Mouse (Mus musculus) lung, postnatal 0 days (tissue): ENCODE data around the gene Pfn1. TPM values are rescaled to one million over a fixed set of nuclear protein-coding genes. Genes with fewer than 3 reads are reported as not detected.

Experiments used
- ATAC-seq: fragments of 200-750 bp; cut with Nextera tagmentation; 2 replicates; pipeline ENCODE4 v1.8.0; 2017; ENCODE audit warnings: moderate library complexity
- DNase-seq: peaks from one replicate; pipeline ENCODE4 v3.0.0-alpha.2; 2016; ENCODE audit warnings: low spot score
- H3K27ac ChIP-seq: fragments of 300-500 bp; sonication (generic); 2 replicates; pipeline ENCODE4 v1.5.1; 2014; ENCODE audit warnings: antibody characterized with exemption, mild to moderate bottlenecking, low read length, mixed read lengths
- H3K27me3 ChIP-seq: fragments of 300-500 bp; sonication (generic); replicated peaks from 2 replicates; pipeline ENCODE4 v1.6.1; 2014; ENCODE audit warnings: low read length, mixed read lengths; ENCODE audit not compliant: insufficient read depth
- H3K36me3 ChIP-seq: fragments of 300-500 bp; sonication (generic); 2 replicates; pipeline ENCODE4 v1.6.1; 2014; ENCODE audit warnings: low read length, mixed read lengths; ENCODE audit not compliant: insufficient read depth
- H3K4me1 ChIP-seq: fragments of 300-500 bp; sonication (generic); 2 replicates; pipeline ENCODE4 v1.6.1; 2014; ENCODE audit warnings: antibody characterized with exemption, low read depth, low read length, mixed read lengths; ENCODE audit not compliant: insufficient read depth
- H3K4me2 ChIP-seq: fragments of 300-500 bp; sonication (generic); replicated peaks from 2 replicates; pipeline ENCODE4 v1.6.1; 2014; ENCODE audit warnings: low read depth, mild to moderate bottlenecking, low read length, moderate library complexity, mixed read lengths
- H3K4me3 ChIP-seq: fragments of 300-500 bp; sonication (generic); 2 replicates; pipeline ENCODE4 v1.5.1; 2014; ENCODE audit warnings: low read depth, low read length
- H3K9ac ChIP-seq: fragments of 300-500 bp; sonication (generic); replicated peaks from 2 replicates; pipeline ENCODE4 v1.6.1; 2014; ENCODE audit warnings: low read depth, mild to moderate bottlenecking
- H3K9me3 ChIP-seq: fragments of 300-500 bp; sonication (generic); 2 replicates; pipeline ENCODE4 v1.6.1; 2016; ENCODE audit warnings: low read length, mixed read lengths
- CTCF ChIP-seq: IDR thresholded peaks from 2 replicates; pipeline ENCODE4 v1.5.1; 2016; ENCODE audit warnings: antibody characterized with exemption, mild to moderate bottlenecking
- EP300 ChIP-seq: IDR thresholded peaks from 2 replicates; pipeline ENCODE4 v1.6.1; 2016; ENCODE audit warnings: antibody characterized with exemption, mild to moderate bottlenecking, control low read depth
- WGBS: fragments of 180-500 bp; shearing (Covaris S2); extraction: QIAGEN DNeasy Blood & Tissue Kit; methylation state at CpG from one replicate; pipeline ENCODE4 v1.1.7; 2014; 5-methylcytosine and 5-hydroxymethylcytosine counted together
- polyA plus RNA-seq: library from polyadenylated mRNA; unstranded; fragments of >200 nt; fragmentation: Nextera tagmentation; extraction: Ambion mirVana; gene quantifications from 2 replicates; pipeline ENCODE4 v1.2.1, GENCODE M21; 2015

The Pfn1 gene
- polyA plus RNA-seq, 1 experiment from 2014 or later, result 1,206 TPM

- peaks cover 19% of the 10 kb centered on the region; the same call in 1 of the 2 replicates for H3K36me3 ChIP-seq
- peak; percentile 96 for ATAC-seq
- H3K9me3 ChIP-seq, result no peaks in the 10 kb centered on the region
Observed at GRCm38 (mm10) chr11:70699722-70700556, 45.5 kb upstream of the Pfn1 start, which contains the start of the genes Inca1 and Kif1c. TSS of gene Inca1 (minus strand) at chr11:70700155. TSS of gene Kif1c (plus strand) at chr11:70700548.

GRCm38 (mm10) chr11:70699051-70699450 is 44.6 kb upstream of the Pfn1 start:
- 76% methylated on average over 2 of the region's 2 CpGs for WGBS
- TF ChIP-seq EP300 (no peak), CTCF (no peak)
- DNase-seq (no peak), ATAC-seq (no peak)
- no peak overlapping the region for H3K4me3 ChIP-seq
- H3K36me3 ChIP-seq, result peaks cover 10% of the 10 kb centered on the region; the same call in 1 of the 2 replicates
- no peak overlapping the region; the same call in 1 of the 2 replicates for H3K4me2 ChIP-seq
- no peaks in the 10 kb centered on the region for H3K27me3 ChIP-seq
- H3K4me1 ChIP-seq, result peaks cover 15% of the 10 kb centered on the region; the same call in 1 of the 2 replicates
- H3K27ac ChIP-seq, result no peak overlapping the region
- H3K9me3 ChIP-seq, result no peaks in the 10 kb centered on the region
- no peak overlapping the region for H3K9ac ChIP-seq

More at GRCm38 (mm10) chr11:70699722-70700556, 45.5 kb upstream of the Pfn1 start, which contains the start of the genes Inca1 and Kif1c:
- peak within 1 kb of the TSS; percentile 95 for H3K27ac ChIP-seq
- TF ChIP-seq EP300 (no peak), CTCF (no peak)
- peak within 1 kb of the TSS; percentile 83 for H3K4me3 ChIP-seq
- peak within 1 kb of the TSS; percentile 83 for H3K9ac ChIP-seq
- 2% methylated on average over 62 of the region's 69 CpGs for WGBS
- H3K27me3 ChIP-seq, result no peaks in the 10 kb centered on the region
- peak; percentile 94 for DNase-seq
- peak within 1 kb of the TSS; percentile 93 for H3K4me2 ChIP-seq
- peaks cover 15% of the 10 kb centered on the region; the same call in 1 of the 2 replicates for H3K4me1 ChIP-seq

GRCm38 (mm10) chr11:70697376-70697775 is 42.9 kb upstream of the Pfn1 start:
- Histone ChIP-seq H3K36me3 (no peaks in the 10 kb centered on the region), H3K27ac (no peak overlapping the region), H3K9ac (no peak overlapping the region), H3K9me3 (no peaks in the 10 kb centered on the region), H3K27me3 (no peaks in the 10 kb centered on the region), H3K4me2 (no peak overlapping the region), H3K4me3 (no peak overlapping the region), H3K4me1 (peaks cover 11% of the 10 kb centered on the region; the same call in 1 of the 2 replicates)
- no peak for TF ChIP-seq EP300
- no peak for TF ChIP-seq CTCF
- ATAC-seq (no peak), DNase-seq (no peak)
- 68% methylated on average over 3 of the region's 3 CpGs for WGBS

GRCm38 (mm10) chr11:70693504-70693903 is 39.1 kb upstream of the Pfn1 start:
- ATAC-seq (no peak), DNase-seq (no peak)
- 72% methylated on average over 3 of the region's 3 CpGs for WGBS
- no peak overlapping the region for H3K4me2 ChIP-seq
- no peaks in the 10 kb centered on the region for H3K27me3 ChIP-seq
- H3K4me3 ChIP-seq, result no peak overlapping the region
- peaks cover 6% of the 10 kb centered on the region for H3K4me1 ChIP-seq
- H3K9ac ChIP-seq, result no peak overlapping the region
- no peak for TF ChIP-seq CTCF
- no peak for TF ChIP-seq EP300
- no peaks in the 10 kb centered on the region for H3K9me3 ChIP-seq
- H3K27ac ChIP-seq, result no peak overlapping the region
- H3K36me3 ChIP-seq, result no peaks in the 10 kb centered on the region

- Histone ChIP-seq H3K4me2 (no peak overlapping the region), H3K4me3 (no peak overlapping the region), H3K9me3 (no peaks in the 10 kb centered on the region), H3K4me1 (peaks cover 17% of the 10 kb centered on the region), H3K27ac (no peak overlapping the region), H3K9ac (0 out of 2 replicates have a peak overlapping the region, but pooled peaks have one; percentile 23), H3K27me3 (no peaks in the 10 kb centered on the region), H3K36me3 (no peaks in the 10 kb centered on the region)
- ATAC-seq (no peak), DNase-seq (no peak)
- TF ChIP-seq EP300 (no peak), CTCF (no peak)
- 50% methylated on average over 4 of the region's 4 CpGs for WGBS
Observed at GRCm38 (mm10) chr11:70689578-70689977, 35.1 kb upstream of the Pfn1 start.

- TF ChIP-seq CTCF, result no peak
- no peak for TF ChIP-seq EP300
- Histone ChIP-seq H3K27ac (peak overlapping the region; percentile 87), H3K4me2 (peak overlapping the region; percentile 90), H3K27me3 (no peaks in the 10 kb centered on the region), H3K4me3 (peak overlapping the region; percentile 90), H3K4me1 (peaks cover 17% of the 10 kb centered on the region), H3K36me3 (peaks cover 6% of the 10 kb centered on the region; the same call in 1 of the 2 replicates), H3K9me3 (no peaks in the 10 kb centered on the region), H3K9ac (peak overlapping the region; percentile 88)
- WGBS, result 17% methylated on average over 8 of the region's 8 CpGs
- no peak for DNase-seq
- ATAC-seq, result no peak
Observed at GRCm38 (mm10) chr11:70688372-70688771, 33.9 kb upstream of the Pfn1 start.
